Mouse (Mus musculus): ENCODE measurements around the gene Mettl7a1. TPM values are rescaled to one million over a fixed set of nuclear protein-coding genes. Genes with fewer than 3 reads are reported as not detected.
"Not testable (repeated sequence)": the region's sequence is repeated elsewhere in the genome, so short reads cannot be mapped to it uniquely, and the experiment has no call there.

The Mettl7a1 gene
- polyA plus RNA-seq, 1 experiment, result 13.4 TPM

DNA sequence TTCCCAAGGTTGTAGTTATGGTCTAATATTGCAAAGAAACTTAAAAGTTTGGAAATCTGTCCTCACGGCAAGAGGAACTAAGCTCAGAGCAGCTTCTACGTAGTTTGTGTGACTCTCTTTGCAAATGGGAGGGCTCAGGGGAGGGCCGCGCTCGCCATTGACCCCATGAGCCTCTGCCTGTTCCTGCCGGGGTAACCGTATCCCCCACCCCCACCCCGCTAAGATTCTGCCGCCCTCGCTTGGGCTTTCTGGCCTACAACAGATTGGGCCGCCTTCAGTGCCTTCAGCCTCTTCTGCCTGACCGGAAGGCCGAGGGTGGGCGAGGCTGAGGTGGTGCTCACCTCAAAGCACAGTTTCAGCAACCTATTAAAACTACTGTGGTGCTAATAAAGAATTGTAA is 32.5 kb upstream of the Mettl7a1 start:
- Histone ChIP-seq H3K27ac (ENCODE audit: insufficient read depth, low read length) (no peak overlapping the region), H3K4me3 (ENCODE audit: insufficient read depth, low read length) (no peak overlapping the region), H3K4me1 (ENCODE audit: control insufficient read depth, insufficient read depth, low read length) (no peaks in the 10 kb centered on the region)
- TF ChIP-seq CTCF (IDR thresholded peaks at IDR 0.05; ENCODE audit: borderline replicate concordance, insufficient read depth, low read length) (no peak), POLR2A (IDR thresholded peaks at IDR 0.05; ENCODE audit: low read depth, low read length) (no peak)

- H3K4me1 ChIP-seq (ENCODE audit: control insufficient read depth, insufficient read depth, low read length); H3K27ac ChIP-seq (ENCODE audit: insufficient read depth, low read length); H3K4me3 ChIP-seq (ENCODE audit: insufficient read depth, low read length): not testable (repeated sequence)
These were observed 30.1 kb upstream of the Mettl7a1 start for GRCm38 (mm10) chr15:100273791-100274308.

DNA sequence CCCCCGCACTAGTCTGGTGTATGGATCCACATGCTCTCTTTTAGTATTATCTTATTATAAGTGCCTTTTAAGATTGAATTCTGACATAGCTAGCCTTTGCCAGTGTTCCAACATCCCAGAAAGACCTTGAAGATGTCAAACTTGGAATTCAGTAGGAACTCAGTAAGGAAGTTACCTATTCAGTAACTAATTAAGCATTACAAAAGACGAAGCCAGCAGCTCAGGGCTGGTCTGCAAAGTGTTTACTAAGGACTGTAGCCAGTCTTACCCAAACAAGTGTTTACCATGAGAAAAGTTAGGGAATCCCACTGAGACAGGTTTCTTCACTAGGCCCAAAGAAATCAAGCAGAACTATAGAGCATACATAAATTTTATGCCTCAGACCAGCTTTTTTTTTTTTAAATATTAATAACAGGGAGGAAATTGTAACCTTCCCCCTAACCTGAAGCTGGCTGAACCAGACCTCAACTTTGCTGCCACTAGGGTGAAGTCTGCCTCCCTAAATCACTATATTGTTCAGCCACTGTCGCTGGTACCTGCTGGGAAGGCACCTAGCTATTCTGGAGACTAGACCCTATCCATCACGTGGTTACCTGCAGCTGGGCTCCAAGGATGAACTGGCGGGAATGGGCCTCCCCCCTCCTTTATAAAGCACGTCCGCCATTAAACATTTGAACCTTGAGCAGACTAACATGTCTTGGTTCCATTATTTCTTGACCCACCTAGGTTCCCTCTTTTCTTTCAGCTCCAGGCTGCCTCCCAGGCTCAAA is 29.0 kb upstream of the Mettl7a1 start:
- no peaks in the 10 kb centered on the region for H3K4me1 ChIP-seq (ENCODE audit: control insufficient read depth, insufficient read depth, low read length)
- no peak overlapping the region for H3K27ac ChIP-seq (ENCODE audit: insufficient read depth, low read length)
- TF ChIP-seq POLR2A (IDR thresholded peaks at IDR 0.05; ENCODE audit: low read depth, low read length), result no peak
- TF ChIP-seq CTCF (IDR thresholded peaks at IDR 0.05; ENCODE audit: borderline replicate concordance, insufficient read depth, low read length), result no peak
- no peak overlapping the region for H3K4me3 ChIP-seq (ENCODE audit: insufficient read depth, low read length)

GRCm38 (mm10) chr15:100276403-100276802 is 27.5 kb upstream of the Mettl7a1 start:
- Histone ChIP-seq H3K27ac (ENCODE audit: insufficient read depth, low read length) (no peak overlapping the region), H3K4me1 (ENCODE audit: control insufficient read depth, insufficient read depth, low read length) (no peaks in the 10 kb centered on the region), H3K4me3 (ENCODE audit: insufficient read depth, low read length) (no peak overlapping the region)
- TF ChIP-seq CTCF (IDR thresholded peaks at IDR 0.05; ENCODE audit: borderline replicate concordance, insufficient read depth, low read length) (no peak), POLR2A (IDR thresholded peaks at IDR 0.05; ENCODE audit: low read depth, low read length) (no peak)

- TF ChIP-seq POLR2A (IDR thresholded peaks at IDR 0.05; ENCODE audit: low read depth, low read length), result no peak
- H3K4me3 ChIP-seq (ENCODE audit: insufficient read depth, low read length), result no peak overlapping the region
- H3K4me1 ChIP-seq (ENCODE audit: control insufficient read depth, insufficient read depth, low read length), result no peaks in the 10 kb centered on the region
- no peak overlapping the region for H3K27ac ChIP-seq (ENCODE audit: insufficient read depth, low read length)
These were observed 26.4 kb upstream of the Mettl7a1 start for GRCm38 (mm10) chr15:100277586-100277985.

DNA sequence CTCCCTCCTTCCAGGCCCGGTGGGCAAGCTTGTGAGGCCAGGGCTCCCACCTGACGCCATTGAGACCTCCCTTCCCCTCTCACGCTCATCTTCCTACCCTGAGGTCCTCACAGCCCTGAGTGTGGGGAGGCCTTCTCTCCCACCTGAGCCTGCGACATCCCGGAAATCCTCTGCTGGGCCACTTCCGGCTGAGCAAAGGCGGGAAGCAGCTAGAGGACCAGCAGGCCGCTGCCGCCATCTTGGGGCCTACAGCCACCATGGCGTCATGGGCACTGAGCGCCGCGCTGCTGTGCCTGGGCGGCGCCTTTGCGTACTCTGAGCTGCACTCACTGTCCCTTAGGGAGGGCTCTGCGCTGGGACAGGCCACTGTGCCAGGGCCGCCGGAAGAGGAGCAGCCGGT is 23.3 kb upstream of the Mettl7a1 start, which contains the start of gene Tmprss12:
Tmprss12 (plus strand) TSS at position 212 of the 400 bp plus-strand sequence.
- no peak for TF ChIP-seq POLR2A (IDR thresholded peaks at IDR 0.05; ENCODE audit: low read depth, low read length)
- TF ChIP-seq CTCF (IDR thresholded peaks at IDR 0.05; ENCODE audit: borderline replicate concordance, insufficient read depth, low read length), result no peak
- Histone ChIP-seq H3K27ac (ENCODE audit: insufficient read depth, low read length) (no peak within 1 kb of the TSS), H3K4me3 (ENCODE audit: insufficient read depth, low read length) (no peak within 1 kb of the TSS), H3K4me1 (ENCODE audit: control insufficient read depth, insufficient read depth, low read length) (no peaks in the 10 kb centered on the region)

DNA sequence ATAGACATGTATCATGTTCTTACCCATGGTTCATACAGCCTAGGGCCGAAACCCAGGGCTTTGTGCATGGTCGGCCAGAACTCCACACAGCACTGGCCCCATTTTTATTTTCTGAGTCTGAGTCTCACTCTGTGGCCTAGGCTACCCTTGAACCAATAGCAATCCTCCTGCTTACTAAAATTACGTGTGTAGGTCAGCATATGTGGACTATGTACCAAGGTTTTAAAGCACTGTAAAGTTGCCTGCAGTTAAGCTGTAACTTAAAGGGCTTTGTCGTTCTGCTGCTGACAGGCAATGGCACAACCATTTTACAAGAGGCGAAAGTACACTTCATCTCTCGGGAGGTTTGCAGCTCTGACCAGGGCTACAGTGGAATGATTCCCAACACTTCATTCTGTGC is 15.0 kb upstream of the Mettl7a1 start:
- TF ChIP-seq POLR2A (IDR thresholded peaks at IDR 0.05; ENCODE audit: low read depth, low read length) (no peak), CTCF (IDR thresholded peaks at IDR 0.05; ENCODE audit: borderline replicate concordance, insufficient read depth, low read length) (no peak)
- H3K4me1 ChIP-seq (ENCODE audit: control insufficient read depth, insufficient read depth, low read length), result no peaks in the 10 kb centered on the region

DNA sequence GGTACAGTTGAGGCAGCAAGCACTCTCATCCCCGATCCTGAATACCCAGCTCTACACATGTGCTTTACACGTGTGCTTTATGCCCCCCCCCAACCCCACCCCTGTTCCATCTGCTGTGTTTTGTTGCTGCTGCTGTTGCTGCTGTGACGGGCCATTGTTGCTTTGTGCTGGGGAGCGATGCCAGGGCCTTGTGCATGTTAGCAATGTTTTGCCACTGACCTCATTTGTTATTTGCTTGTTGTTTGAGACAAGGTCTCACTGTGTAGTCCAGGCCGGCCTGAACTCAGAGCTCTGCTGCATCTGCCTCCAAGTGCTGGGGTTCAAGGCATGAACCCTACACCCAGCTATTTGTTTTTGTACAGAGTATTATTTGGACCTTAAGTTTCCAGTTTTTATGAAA is 13.1 kb upstream of the Mettl7a1 start:
- no peaks in the 10 kb centered on the region for H3K4me1 ChIP-seq (ENCODE audit: control insufficient read depth, insufficient read depth, low read length)
- no peak overlapping the region for H3K4me3 ChIP-seq (ENCODE audit: insufficient read depth, low read length)
- TF ChIP-seq POLR2A (IDR thresholded peaks at IDR 0.05; ENCODE audit: low read depth, low read length) (no peak), CTCF (IDR thresholded peaks at IDR 0.05; ENCODE audit: borderline replicate concordance, insufficient read depth, low read length) (no peak)
- no peak overlapping the region for H3K27ac ChIP-seq (ENCODE audit: insufficient read depth, low read length)

More for the DNA sequence above, 15.0 kb upstream of the Mettl7a1 start:
- H3K4me3 ChIP-seq (ENCODE audit: insufficient read depth, low read length), result no peak overlapping the region
- no peak overlapping the region for H3K27ac ChIP-seq (ENCODE audit: insufficient read depth, low read length)

DNA sequence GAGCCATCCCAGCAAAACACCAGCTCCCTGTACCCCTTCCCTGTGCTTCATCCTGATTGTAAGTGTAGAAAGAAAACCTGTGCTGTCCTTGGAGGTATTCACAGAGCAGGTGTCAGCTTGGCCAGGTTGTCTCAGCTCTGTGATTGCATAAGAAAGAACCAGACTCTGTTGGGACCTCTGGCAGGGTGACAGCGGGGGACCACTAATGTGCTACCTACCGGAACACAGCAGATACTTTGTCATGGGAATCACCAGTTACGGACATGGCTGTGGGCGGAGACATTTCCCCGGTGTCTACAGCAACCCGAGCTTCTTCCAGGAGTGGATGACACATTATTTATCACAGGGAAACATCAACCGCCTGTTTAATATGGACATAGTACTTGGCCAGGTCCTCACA is 11.6 kb upstream of the Mettl7a1 start:
- TF ChIP-seq CTCF (IDR thresholded peaks at IDR 0.05; ENCODE audit: borderline replicate concordance, insufficient read depth, low read length) (no peak), POLR2A (IDR thresholded peaks at IDR 0.05; ENCODE audit: low read depth, low read length) (no peak)
- no peak overlapping the region for H3K27ac ChIP-seq (ENCODE audit: insufficient read depth, low read length)
- no peaks in the 10 kb centered on the region for H3K4me1 ChIP-seq (ENCODE audit: control insufficient read depth, insufficient read depth, low read length)
- H3K4me3 ChIP-seq (ENCODE audit: insufficient read depth, low read length), result no peak overlapping the region

- no peak for TF ChIP-seq CTCF (IDR thresholded peaks at IDR 0.05; ENCODE audit: borderline replicate concordance, insufficient read depth, low read length)
- H3K4me1 ChIP-seq (ENCODE audit: control insufficient read depth, insufficient read depth, low read length), result no peaks in the 10 kb centered on the region
- H3K27ac ChIP-seq (ENCODE audit: insufficient read depth, low read length), result no peak overlapping the region
- no peak overlapping the region for H3K4me3 ChIP-seq (ENCODE audit: insufficient read depth, low read length)
These were observed 6.1 kb upstream of the Mettl7a1 start for GRCm38 (mm10) chr15:100297856-100298255.

Measured in embryonic fibroblast, embryonic 13.5 days (primary cell).